Mouse (Mus musculus) intestine, embryonic 15.5 days (tissue): Measurements from ENCODE around the gene Tekt5. TPM values are rescaled to one million over a fixed set of nuclear protein-coding genes. Genes with fewer than 3 reads are reported as not detected.

Source experiments
- ATAC-seq: fragments of 200-750 bp; cut with Nextera tagmentation; 2 replicates; pipeline ENCODE4 v1.8.0; 2017; ENCODE audit warnings: moderate TSS enrichment, moderate library complexity
- H3K27ac ChIP-seq: fragments of 300-500 bp; sonication (generic); 2 replicates; pipeline ENCODE4 v1.5.1; 2015; ENCODE audit warnings: mild to moderate bottlenecking, inconsistent platforms
- H3K27me3 ChIP-seq: fragments of 300-500 bp; sonication (generic); replicated peaks from 2 replicates; pipeline ENCODE4 v1.6.1; 2015; ENCODE audit warnings: inconsistent platforms
- H3K36me3 ChIP-seq: fragments of 300-500 bp; sonication (generic); 2 replicates; pipeline ENCODE4 v1.6.1; 2015; ENCODE audit warnings: inconsistent platforms
- H3K4me1 ChIP-seq: fragments of 300-500 bp; sonication (generic); replicated peaks from 2 replicates; pipeline ENCODE4 v1.6.1; 2015; ENCODE audit warnings: inconsistent platforms
- H3K4me2 ChIP-seq: fragments of 300-500 bp; sonication (generic); replicated peaks from 2 replicates; pipeline ENCODE4 v1.6.1; 2015; ENCODE audit warnings: mild to moderate bottlenecking, inconsistent platforms
- H3K4me3 ChIP-seq: fragments of 300-500 bp; sonication (generic); replicated peaks from 2 replicates; pipeline ENCODE4 v1.5.1; 2015; ENCODE audit warnings: inconsistent platforms
- H3K9ac ChIP-seq: fragments of 300-500 bp; sonication (generic); 2 replicates; pipeline ENCODE4 v1.6.1; 2015; ENCODE audit warnings: inconsistent platforms
- H3K9me3 ChIP-seq: fragments of 300-500 bp; sonication (generic); 2 replicates; pipeline ENCODE4 v1.6.1; 2016; ENCODE audit warnings: inconsistent platforms
- WGBS: fragments of 180-500 bp; shearing (Covaris S2); methylation state at CpG from one replicate; pipeline ENCODE4 v1.1.7; 2015; 5-methylcytosine and 5-hydroxymethylcytosine counted together
- polyA plus RNA-seq: library from polyadenylated mRNA; unstranded; fragments of >200 nt; fragmentation: Nextera tagmentation; extraction: Ambion mirVana; gene quantifications from 2 replicates; pipeline ENCODE4 v1.2.1, GENCODE M21; 2015

The Tekt5 gene
- polyA plus RNA-seq, 1 experiment from 2014 or later = 0.15 TPM

DNA sequence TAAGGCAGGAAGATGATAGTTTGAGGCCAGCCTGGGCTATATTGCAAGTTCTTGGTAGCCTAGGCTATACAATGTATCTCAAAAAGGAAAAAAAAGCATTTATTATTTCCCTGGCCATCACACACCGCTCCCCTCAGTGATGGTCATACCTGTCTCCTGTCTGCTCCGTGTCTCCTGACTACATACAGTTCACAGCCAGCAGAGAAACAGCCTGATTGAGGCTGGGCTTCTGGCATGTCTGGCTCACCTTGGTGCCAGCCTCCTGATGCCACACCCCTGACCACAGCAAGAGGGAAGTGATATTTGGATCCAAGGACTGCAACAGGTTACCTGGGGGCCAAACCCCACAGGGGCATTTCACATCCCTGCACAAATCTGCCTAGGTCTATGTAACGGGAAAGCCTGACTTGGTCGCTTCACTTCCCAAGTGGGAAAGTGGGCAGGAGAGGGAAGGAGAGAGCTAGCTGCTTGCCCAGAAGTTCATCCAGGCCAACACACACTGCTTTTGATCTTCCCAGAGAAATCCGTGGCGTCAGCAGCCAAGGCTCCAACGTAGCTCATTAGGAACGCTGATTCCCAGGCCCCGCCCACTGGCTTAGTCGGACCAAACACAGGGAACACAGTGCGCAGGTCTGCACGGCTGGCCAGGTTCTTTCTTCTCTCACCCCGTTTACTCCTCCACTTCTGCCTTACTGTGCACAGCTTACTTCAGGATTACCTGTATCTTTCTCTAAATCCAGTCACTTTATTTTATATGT lies 20.9 kb downstream of the Tekt5 start:
- H3K4me3 ChIP-seq = no peak overlapping the region
- H3K9ac ChIP-seq = no peak overlapping the region
- H3K27me3 ChIP-seq = no peaks in the 10 kb centered on the region
- 25% methylated on average over 13 of the region's 13 CpGs for WGBS
- H3K9me3 ChIP-seq = no peaks in the 10 kb centered on the region
- H3K4me1 ChIP-seq = 0 out of 2 replicates have a peak, but pooled peaks cover 2% of the 10 kb centered on the region
- no peak overlapping the region for H3K27ac ChIP-seq
- peak overlapping the region; percentile 51 for H3K4me2 ChIP-seq
- H3K36me3 ChIP-seq = no peaks in the 10 kb centered on the region
- ATAC-seq = peak; percentile 80

DNA sequence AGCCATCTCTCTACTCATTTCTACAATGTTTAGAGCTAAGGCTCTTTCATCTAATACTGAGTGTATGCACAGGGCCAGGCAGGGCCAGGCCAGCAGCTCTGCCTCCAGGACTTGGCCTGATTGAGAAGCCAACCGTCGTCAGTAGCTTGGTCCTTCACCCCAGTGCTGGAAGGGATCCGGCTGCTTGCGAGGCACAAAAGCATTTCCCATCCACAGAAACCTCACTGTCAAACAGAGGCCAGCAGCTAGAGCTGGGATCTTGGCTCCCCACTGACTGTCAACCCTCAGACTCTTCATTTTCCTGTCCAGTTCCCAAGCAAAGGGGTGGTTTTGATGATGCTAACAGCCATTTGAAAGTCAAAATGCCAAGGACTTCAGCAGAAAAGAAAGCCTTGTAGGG lies 22.9 kb downstream of the Tekt5 start:
- Histone ChIP-seq H3K27ac (no peak overlapping the region), H3K4me1 (0 out of 2 replicates have a peak, but pooled peaks cover 2% of the 10 kb centered on the region), H3K9ac (no peak overlapping the region), H3K36me3 (no peaks in the 10 kb centered on the region), H3K9me3 (no peaks in the 10 kb centered on the region), H3K4me2 (no peak overlapping the region), H3K27me3 (no peaks in the 10 kb centered on the region), H3K4me3 (no peak overlapping the region)
- 67% methylated on average over 4 of the region's 4 CpGs for WGBS
- no peak for ATAC-seq

DNA sequence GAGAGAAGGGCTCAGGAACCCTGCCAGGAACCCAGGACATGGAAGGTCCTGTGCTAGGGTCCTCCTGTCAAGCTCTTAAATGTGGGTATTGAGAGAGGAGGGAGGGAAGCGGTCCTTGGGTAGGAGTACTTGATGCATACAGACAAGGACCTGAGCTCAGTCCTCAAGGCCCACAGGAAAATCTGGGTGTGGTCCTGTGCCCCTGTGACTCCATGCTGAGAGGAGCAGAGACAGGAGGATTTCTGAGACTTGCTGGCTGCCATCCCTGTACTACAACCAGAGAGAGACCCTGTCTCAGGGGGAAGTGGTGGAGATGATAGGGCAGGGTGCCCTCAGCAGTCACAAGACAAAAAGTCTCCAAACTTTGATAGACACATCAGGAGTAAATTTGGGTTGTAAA lies 25.3 kb downstream of the Tekt5 start:
- H3K4me1 ChIP-seq = peaks cover 7% of the 10 kb centered on the region; the same call in 1 of the 2 replicates
- no peak overlapping the region for H3K4me2 ChIP-seq
- H3K9ac ChIP-seq = no peak overlapping the region
- ATAC-seq = no peak
- no peaks in the 10 kb centered on the region for H3K27me3 ChIP-seq
- H3K9me3 ChIP-seq = no peaks in the 10 kb centered on the region
- H3K27ac ChIP-seq = 0 out of 2 replicates have a peak overlapping the region, but pooled peaks have one; percentile 13
- H3K4me3 ChIP-seq = no peak overlapping the region
- WGBS = 83% methylated on average over 1 of the region's 1 CpGs
- no peaks in the 10 kb centered on the region for H3K36me3 ChIP-seq

DNA sequence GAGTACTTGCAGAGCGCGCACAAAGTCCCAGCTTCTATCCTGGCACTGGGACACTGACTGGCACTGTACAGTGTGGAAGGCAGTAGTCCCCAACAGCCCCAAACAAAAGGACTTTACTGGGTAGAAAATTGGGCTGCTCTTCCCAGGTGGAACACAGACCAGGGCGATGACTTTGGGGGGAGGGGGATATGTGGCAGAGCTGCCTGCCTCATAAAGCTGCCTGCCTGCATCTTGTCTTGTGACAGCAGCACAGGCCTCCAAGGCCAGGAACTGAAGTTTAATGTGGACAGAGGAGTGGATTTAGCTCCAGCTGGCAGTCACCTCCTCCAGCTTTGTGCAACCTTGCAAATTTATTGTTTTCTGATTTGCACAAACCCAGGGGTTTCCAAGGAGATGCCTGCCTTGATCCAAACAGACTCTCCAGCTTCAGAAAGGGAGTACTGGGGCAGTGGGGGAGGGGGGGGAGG lies 25.8 kb downstream of the Tekt5 start:
- no peaks in the 10 kb centered on the region for H3K27me3 ChIP-seq
- peaks cover 7% of the 10 kb centered on the region; the same call in 1 of the 2 replicates for H3K4me1 ChIP-seq
- H3K9ac ChIP-seq = no peak overlapping the region
- no peak overlapping the region for H3K27ac ChIP-seq
- H3K36me3 ChIP-seq = no peaks in the 10 kb centered on the region
- ATAC-seq = no peak
- H3K9me3 ChIP-seq = no peaks in the 10 kb centered on the region
- 60% methylated on average over 3 of the region's 3 CpGs for WGBS
- no peak overlapping the region for H3K4me3 ChIP-seq
- H3K4me2 ChIP-seq = no peak overlapping the region

DNA sequence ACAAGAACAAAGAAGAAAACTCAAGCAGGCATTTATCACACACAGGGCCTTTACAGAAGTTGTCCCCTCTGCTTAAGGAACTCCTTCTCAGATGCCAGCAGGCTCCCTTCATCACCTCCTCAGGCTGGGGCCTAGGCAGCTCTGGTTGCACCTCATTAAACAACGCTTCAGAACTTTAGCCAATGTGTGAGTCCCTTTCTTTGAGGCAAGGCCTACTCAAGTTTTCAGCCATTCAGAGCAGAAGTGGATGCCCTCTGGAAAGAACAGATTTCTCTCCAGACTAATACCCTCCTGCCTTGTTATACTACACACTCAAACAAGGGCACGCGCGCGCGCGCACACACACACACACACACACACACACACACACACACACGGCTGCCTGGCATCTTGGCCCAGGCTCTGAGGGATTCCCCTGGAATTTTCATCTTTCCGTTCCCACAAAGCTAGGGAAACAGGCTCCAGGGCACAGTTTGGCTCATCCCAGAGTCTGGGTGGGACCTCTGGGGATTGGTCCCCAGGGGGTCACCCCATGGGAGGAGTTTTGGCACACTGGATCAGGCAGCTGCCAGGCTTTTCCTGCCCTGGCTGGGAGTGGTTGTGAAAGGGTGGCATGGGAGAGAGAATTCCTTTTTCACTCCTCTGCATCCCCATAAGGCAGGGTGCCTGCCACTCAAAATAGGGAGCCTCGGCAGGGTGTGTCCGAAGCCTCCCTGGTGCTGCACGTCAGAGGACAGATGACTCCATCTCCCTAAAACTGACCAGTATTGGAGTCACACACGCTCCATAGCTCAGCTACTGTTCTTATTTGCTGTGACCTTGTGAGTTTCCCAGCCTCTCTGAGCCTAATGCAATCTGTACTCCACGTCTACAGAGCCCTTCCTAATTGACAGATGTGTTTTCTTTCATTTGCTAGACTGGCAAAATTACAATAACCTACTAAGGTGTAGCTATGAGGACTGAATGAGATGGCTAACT lies 28.8 kb downstream of the Tekt5 start:
- H3K27ac ChIP-seq = peak overlapping the region; percentile 5
- no peak overlapping the region for H3K4me2 ChIP-seq
- H3K9ac ChIP-seq = no peak overlapping the region
- 73% methylated on average over 14 of the region's 14 CpGs for WGBS
- peak; percentile 75 for ATAC-seq
- no peaks in the 10 kb centered on the region for H3K9me3 ChIP-seq
- no peak overlapping the region for H3K4me3 ChIP-seq
- H3K36me3 ChIP-seq = no peaks in the 10 kb centered on the region
- H3K4me1 ChIP-seq = peaks cover 7% of the 10 kb centered on the region; the same call in 1 of the 2 replicates
- H3K27me3 ChIP-seq = no peaks in the 10 kb centered on the region

DNA sequence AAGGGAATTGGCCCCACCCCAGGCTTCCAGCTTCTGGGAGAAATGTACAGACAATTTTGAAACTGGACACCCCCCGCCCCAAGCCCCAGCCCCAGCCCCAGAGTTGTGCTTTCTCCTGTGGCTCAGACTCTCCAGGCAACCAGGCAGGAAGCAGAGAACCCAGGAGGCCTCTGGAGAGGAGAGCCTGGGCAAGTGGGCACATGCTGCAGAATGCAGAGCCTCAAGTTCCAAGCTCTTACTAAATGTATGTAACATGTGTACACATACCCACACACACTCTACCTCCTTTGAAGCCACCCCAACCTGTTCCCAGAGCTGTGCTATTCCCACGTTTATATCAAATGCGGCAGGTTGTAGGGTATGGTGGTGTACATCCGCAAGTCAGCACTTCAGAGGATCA lies 29.5 kb downstream of the Tekt5 start:
- 64% methylated on average over 4 of the region's 4 CpGs for WGBS
- Histone ChIP-seq H3K9me3 (no peaks in the 10 kb centered on the region), H3K4me3 (no peak overlapping the region), H3K27ac (peak overlapping the region; percentile 5; the same call in 1 of the 2 replicates), H3K4me1 (peaks cover 7% of the 10 kb centered on the region; the same call in 1 of the 2 replicates), H3K36me3 (no peaks in the 10 kb centered on the region), H3K4me2 (no peak overlapping the region), H3K27me3 (no peaks in the 10 kb centered on the region), H3K9ac (no peak overlapping the region)
- ATAC-seq = no peak

DNA sequence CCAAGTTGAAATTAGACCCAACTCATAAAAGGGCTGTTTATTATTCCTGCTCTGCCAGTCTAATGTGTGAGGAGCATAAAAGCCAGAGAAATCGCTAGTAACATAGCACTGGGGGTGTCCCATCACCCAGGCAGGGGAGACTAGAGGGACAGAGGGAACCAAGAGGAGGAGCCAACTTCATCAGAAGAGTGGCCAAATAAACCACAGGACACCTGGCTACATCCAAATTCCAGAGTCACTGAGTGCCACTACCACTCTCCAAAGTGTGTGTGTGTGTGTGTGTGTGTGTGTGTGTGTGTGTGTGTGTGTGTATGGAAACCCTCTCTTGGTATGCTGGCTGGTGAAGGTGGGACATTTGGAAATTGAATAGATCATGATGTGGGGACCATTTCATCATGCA lies 32.2 kb downstream of the Tekt5 start:
- 61% methylated on average over 1 of the region's 1 CpGs for WGBS
- ATAC-seq = no peak
- no peak overlapping the region for H3K9ac ChIP-seq
- no peaks in the 10 kb centered on the region for H3K36me3 ChIP-seq
- H3K27ac ChIP-seq = no peak overlapping the region
- H3K4me2 ChIP-seq = no peak overlapping the region
- H3K27me3 ChIP-seq = no peaks in the 10 kb centered on the region
- peaks cover 6% of the 10 kb centered on the region for H3K4me1 ChIP-seq
- no peaks in the 10 kb centered on the region for H3K9me3 ChIP-seq
- no peak overlapping the region for H3K4me3 ChIP-seq

DNA sequence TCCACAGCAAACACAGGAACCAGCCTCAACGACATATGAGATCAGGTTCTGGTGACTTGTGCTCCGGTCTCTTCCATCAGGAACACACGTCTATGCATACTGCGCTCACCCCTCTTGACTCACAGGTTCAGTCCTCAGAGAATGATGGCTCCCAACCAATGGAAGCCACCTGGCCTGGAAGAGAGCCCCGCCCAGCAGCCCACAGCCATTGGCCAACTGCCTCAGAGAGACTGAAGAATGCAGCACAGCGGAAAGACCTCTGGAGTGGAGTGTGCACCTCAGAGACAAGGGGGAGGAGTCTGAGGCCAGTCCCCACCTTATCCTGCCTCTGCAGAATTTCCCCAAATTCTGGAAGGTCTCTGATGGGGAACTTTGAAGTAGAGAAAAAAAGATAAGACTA lies 36.0 kb downstream of the Tekt5 start:
- Histone ChIP-seq H3K36me3 (no peaks in the 10 kb centered on the region), H3K4me3 (no peak overlapping the region), H3K9me3 (no peaks in the 10 kb centered on the region), H3K4me2 (no peak overlapping the region), H3K27me3 (no peaks in the 10 kb centered on the region), H3K9ac (no peak overlapping the region), H3K4me1 (peaks cover 9% of the 10 kb centered on the region), H3K27ac (no peak overlapping the region)
- 80% methylated on average over 6 of the region's 6 CpGs for WGBS
- ATAC-seq = no peak

DNA sequence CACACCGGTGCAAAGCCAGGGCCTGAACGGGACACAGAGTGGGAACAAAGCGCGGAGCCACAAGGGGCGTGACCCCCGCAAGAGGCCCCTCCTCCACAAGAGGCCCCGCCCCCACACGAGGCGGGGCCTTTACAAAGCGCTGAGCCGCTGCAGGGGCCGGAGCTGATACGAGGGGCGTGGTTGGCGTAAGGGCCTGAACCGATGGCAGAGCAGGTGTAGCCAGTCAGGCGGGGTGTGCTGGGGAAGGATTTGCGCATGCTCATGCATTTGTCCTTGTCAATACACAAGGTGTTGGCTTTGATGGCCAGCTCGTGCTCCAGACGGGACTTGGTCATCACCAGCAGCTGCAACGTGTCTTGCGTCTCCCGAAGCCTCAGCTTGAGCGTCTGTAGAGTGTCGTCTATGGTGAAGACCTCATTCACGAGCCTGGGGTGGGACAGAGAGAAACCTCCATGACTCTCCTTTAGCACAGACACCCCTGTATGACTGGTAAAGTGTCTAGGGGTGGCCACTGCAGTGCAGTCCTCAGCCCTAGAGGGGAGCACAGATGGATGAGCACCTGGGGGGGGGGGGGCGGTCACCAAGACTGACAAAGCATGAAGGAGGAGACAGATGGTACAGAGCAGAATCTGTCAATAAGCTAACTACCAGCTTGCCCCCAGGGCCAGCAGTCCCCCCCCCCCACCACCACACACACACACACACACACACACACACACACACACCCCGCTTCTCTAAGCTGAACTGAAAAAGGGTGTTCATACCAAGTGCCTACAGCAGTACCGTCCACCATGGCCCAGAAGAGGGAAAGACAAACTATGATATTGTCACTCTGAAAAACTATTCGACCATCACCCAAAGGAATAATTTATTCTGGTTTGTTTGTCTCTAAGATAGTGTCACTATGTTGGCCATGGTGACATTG lies 37.0 kb downstream of the Tekt5 start:
- no peak overlapping the region for H3K9ac ChIP-seq
- H3K27ac ChIP-seq = no peak overlapping the region
- 13% methylated on average over 30 of the region's 30 CpGs for WGBS

DNA sequence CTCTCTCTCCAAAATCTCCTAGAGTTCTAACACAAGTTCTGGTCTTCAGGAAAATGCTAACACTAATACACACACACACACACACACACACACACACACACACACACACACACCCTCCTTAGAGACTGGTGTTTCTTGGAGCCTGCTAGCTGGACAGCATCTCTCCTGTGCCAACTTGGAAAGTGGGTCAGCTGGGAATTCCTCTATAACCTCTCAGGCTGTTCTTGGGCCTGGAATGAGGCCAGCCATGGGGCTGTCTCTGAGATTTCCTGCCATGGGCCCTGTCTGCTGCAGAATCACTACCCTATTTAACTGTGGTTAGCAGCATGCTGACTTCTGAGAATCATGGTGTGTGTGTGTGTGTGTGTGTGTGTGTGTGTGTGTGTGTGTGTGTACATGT lies 40.3 kb downstream of the Tekt5 start:
- Histone ChIP-seq H3K4me3 (no peak overlapping the region), H3K9ac (no peak overlapping the region), H3K27me3 (no peaks in the 10 kb centered on the region), H3K4me2 (no peak overlapping the region), H3K27ac (0 out of 2 replicates have a peak overlapping the region, but pooled peaks have one; percentile 6), H3K4me1 (peaks cover 9% of the 10 kb centered on the region), H3K9me3 (no peaks in the 10 kb centered on the region), H3K36me3 (no peaks in the 10 kb centered on the region)
- no peak for ATAC-seq

More for the DNA sequence above, 37.0 kb downstream of the Tekt5 start:
- ATAC-seq = peak; percentile 97
- H3K27me3 ChIP-seq = no peaks in the 10 kb centered on the region
- no peaks in the 10 kb centered on the region for H3K36me3 ChIP-seq
- peak overlapping the region; percentile 23 for H3K4me3 ChIP-seq
- peak overlapping the region; percentile 58 for H3K4me2 ChIP-seq
- H3K4me1 ChIP-seq = peaks cover 9% of the 10 kb centered on the region
- H3K9me3 ChIP-seq = no peaks in the 10 kb centered on the region

DNA sequence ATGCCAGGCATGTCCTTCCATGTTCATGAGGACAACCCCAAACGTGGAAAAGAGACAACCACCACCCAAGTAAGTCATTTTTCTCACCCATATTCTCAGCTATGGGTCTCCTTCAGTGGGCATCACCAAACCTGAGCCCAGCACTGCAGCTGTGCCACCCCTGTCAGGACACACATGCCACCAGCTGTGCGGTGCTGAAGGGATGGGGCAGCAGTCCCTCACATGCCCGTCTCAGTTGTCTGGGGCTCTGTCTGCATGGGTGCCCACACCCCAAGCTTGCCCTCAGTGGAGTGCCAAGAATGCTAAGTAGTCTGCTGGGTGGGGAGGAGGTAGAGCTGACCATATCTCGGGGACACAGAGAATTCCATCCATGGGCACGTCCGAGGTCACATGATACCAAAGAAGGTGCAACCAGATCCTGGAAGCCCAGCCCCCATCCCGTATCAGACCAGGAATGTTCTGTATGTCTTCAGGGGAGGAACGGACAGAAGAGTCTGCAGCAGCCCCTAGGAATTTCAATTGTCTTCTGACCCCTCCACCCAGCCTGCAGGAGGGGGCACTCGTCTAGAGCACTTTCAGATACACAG lies 44.1 kb downstream of the Tekt5 start:
- H3K27ac ChIP-seq = no peak overlapping the region
- no peak for ATAC-seq
- WGBS = 53% methylated on average over 9 of the region's 9 CpGs

More for the DNA sequence above, 44.1 kb downstream of the Tekt5 start:
- Histone ChIP-seq H3K9me3 (no peaks in the 10 kb centered on the region), H3K4me3 (no peak overlapping the region), H3K27me3 (no peaks in the 10 kb centered on the region), H3K4me1 (peaks cover 14% of the 10 kb centered on the region), H3K9ac (no peak overlapping the region), H3K36me3 (no peaks in the 10 kb centered on the region), H3K4me2 (no peak overlapping the region)
